Mouse (Mus musculus): Measurements from ENCODE around the gene Gtpbp3. TPM values are rescaled to one million over a fixed set of nuclear protein-coding genes. Genes with fewer than 3 reads are reported as not detected.

The Gtpbp3 gene
- polyA plus RNA-seq (2014; fragmentation: Nextera tagmentation; extraction: Ambion mirVana), result 5.3 and 6.8 TPM in 2 replicates

- peak; percentile 66 for ATAC-seq (ENCODE audit: low read depth)
Observed at GRCm38 (mm10) chr8:71487691-71488445, at the start of gene Gtpbp3. Gene Gtpbp3, plus strand, starts transcription at chr8:71488103.

GRCm38 (mm10) chr8:71441404-71441803 is 46.5 kb upstream of the Gtpbp3 start:
- DNase-seq (ENCODE audit: low spot score) (peak; percentile 77), ATAC-seq (ENCODE audit: low read depth) (no peak)
- Histone ChIP-seq H3K36me3 (ENCODE audit: control insufficient read depth, insufficient read depth, low read length) (no peaks in the 10 kb centered on the region), H3K4me3 (ENCODE audit: low read depth, low read length) (no peak overlapping the region), H3K27ac (replicated peaks; ENCODE audit: low read depth, low read length) (no peak overlapping the region), H3K4me2 (ENCODE audit: low read depth, low read length) (no peak overlapping the region), H3K9me3 (ENCODE audit: control insufficient read depth, low read length) (no peaks in the 10 kb centered on the region), H3K27me3 (replicated peaks; ENCODE audit: control insufficient read depth, insufficient read depth, low read length) (peaks cover 6% of the 10 kb centered on the region; the same call in 1 of the 2 replicates), H3K4me1 (ENCODE audit: control insufficient read depth, insufficient read depth, low read length) (no peaks in the 10 kb centered on the region), H3K9ac (ENCODE audit: low read depth, low read length) (no peak overlapping the region)
- WGBS, result under 1% methylated on average over 7 of the region's 7 CpGs

More at GRCm38 (mm10) chr8:71487691-71488445, at the start of gene Gtpbp3:
- H3K9ac ChIP-seq (ENCODE audit: low read depth, low read length), result peak within 1 kb of the TSS; percentile 79
- H3K9me3 ChIP-seq (ENCODE audit: control insufficient read depth, low read length), result no peaks in the 10 kb centered on the region
- peaks cover 16% of the 10 kb centered on the region for H3K4me1 ChIP-seq (ENCODE audit: control insufficient read depth, insufficient read depth, low read length)
- H3K4me2 ChIP-seq (ENCODE audit: low read depth, low read length), result peak within 1 kb of the TSS; percentile 99
- peaks cover 31% of the 10 kb centered on the region for H3K36me3 ChIP-seq (ENCODE audit: control insufficient read depth, insufficient read depth, low read length)
- peak; percentile 93 for DNase-seq (ENCODE audit: low spot score)
- no peaks in the 10 kb centered on the region for H3K27me3 ChIP-seq (replicated peaks; ENCODE audit: control insufficient read depth, insufficient read depth, low read length)
- peak within 1 kb of the TSS; percentile 89 for H3K27ac ChIP-seq (replicated peaks; ENCODE audit: low read depth, low read length)
- peak within 1 kb of the TSS; percentile 78 for H3K4me3 ChIP-seq (ENCODE audit: low read depth, low read length)
- under 1% methylated on average over 23 of the region's 33 CpGs for WGBS

GRCm38 (mm10) chr8:71445096-71445495 is 42.8 kb upstream of the Gtpbp3 start:
- Histone ChIP-seq H3K9ac (ENCODE audit: low read depth, low read length) (no peak overlapping the region), H3K36me3 (ENCODE audit: control insufficient read depth, insufficient read depth, low read length) (no peaks in the 10 kb centered on the region), H3K4me1 (ENCODE audit: control insufficient read depth, insufficient read depth, low read length) (no peaks in the 10 kb centered on the region), H3K9me3 (ENCODE audit: control insufficient read depth, low read length) (no peaks in the 10 kb centered on the region), H3K27me3 (replicated peaks; ENCODE audit: control insufficient read depth, insufficient read depth, low read length) (peaks cover 6% of the 10 kb centered on the region; the same call in 1 of the 2 replicates), H3K4me2 (ENCODE audit: low read depth, low read length) (no peak overlapping the region), H3K4me3 (ENCODE audit: low read depth, low read length) (no peak overlapping the region), H3K27ac (replicated peaks; ENCODE audit: low read depth, low read length) (no peak overlapping the region)
- DNase-seq (ENCODE audit: low spot score), result no peak
- ATAC-seq (ENCODE audit: low read depth), result no peak
- WGBS, result 72% methylated on average over 7 of the region's 7 CpGs

GRCm38 (mm10) chr8:71451337-71451736 is 36.6 kb upstream of the Gtpbp3 start:
- Histone ChIP-seq H3K4me3 (ENCODE audit: low read depth, low read length) (no peak overlapping the region), H3K9ac (ENCODE audit: low read depth, low read length) (no peak overlapping the region), H3K36me3 (ENCODE audit: control insufficient read depth, insufficient read depth, low read length) (no peaks in the 10 kb centered on the region), H3K27ac (replicated peaks; ENCODE audit: low read depth, low read length) (no peak overlapping the region), H3K9me3 (ENCODE audit: control insufficient read depth, low read length) (no peaks in the 10 kb centered on the region), H3K4me2 (ENCODE audit: low read depth, low read length) (no peak overlapping the region), H3K27me3 (replicated peaks; ENCODE audit: control insufficient read depth, insufficient read depth, low read length) (no peaks in the 10 kb centered on the region), H3K4me1 (ENCODE audit: control insufficient read depth, insufficient read depth, low read length) (no peaks in the 10 kb centered on the region)
- 63% methylated on average over 4 of the region's 4 CpGs for WGBS
- ATAC-seq (ENCODE audit: low read depth) (no peak), DNase-seq (ENCODE audit: low spot score) (no peak)

- whole genome bisulfite sequencing, result 47% methylated on average over 10 of the region's 11 CpGs
- H3K27ac ChIP-seq (replicated peaks; ENCODE audit: low read depth, low read length), result no peak overlapping the region
- no peak overlapping the region for H3K4me2 ChIP-seq (ENCODE audit: low read depth, low read length)
- no peak overlapping the region for H3K4me3 ChIP-seq (ENCODE audit: low read depth, low read length)
- H3K36me3 ChIP-seq (ENCODE audit: control insufficient read depth, insufficient read depth, low read length), result 0 out of 2 replicates have a peak, but pooled peaks cover 2% of the 10 kb centered on the region
- H3K9ac ChIP-seq (ENCODE audit: low read depth, low read length), result no peak overlapping the region
- H3K27me3 ChIP-seq (replicated peaks; ENCODE audit: control insufficient read depth, insufficient read depth, low read length), result no peaks in the 10 kb centered on the region
- no peak for ATAC-seq (ENCODE audit: low read depth)
- no peaks in the 10 kb centered on the region for H3K9me3 ChIP-seq (ENCODE audit: control insufficient read depth, low read length)
- no peaks in the 10 kb centered on the region for H3K4me1 ChIP-seq (ENCODE audit: control insufficient read depth, insufficient read depth, low read length)
- DNase-seq (ENCODE audit: low spot score), result no peak
Observed at GRCm38 (mm10) chr8:71451777-71452176, 36.1 kb upstream of the Gtpbp3 start.

GRCm38 (mm10) chr8:71452669-71453068 is 35.2 kb upstream of the Gtpbp3 start:
- 69% methylated on average over 2 of the region's 2 CpGs for WGBS
- H3K9me3 ChIP-seq (ENCODE audit: control insufficient read depth, low read length), result no peaks in the 10 kb centered on the region
- H3K4me2 ChIP-seq (ENCODE audit: low read depth, low read length), result no peak overlapping the region
- no peak overlapping the region for H3K27ac ChIP-seq (replicated peaks; ENCODE audit: low read depth, low read length)
- peaks cover 8% of the 10 kb centered on the region; the same call in 1 of the 2 replicates for H3K36me3 ChIP-seq (ENCODE audit: control insufficient read depth, insufficient read depth, low read length)
- no peak overlapping the region for H3K9ac ChIP-seq (ENCODE audit: low read depth, low read length)
- H3K4me3 ChIP-seq (ENCODE audit: low read depth, low read length), result no peak overlapping the region
- peak; percentile 55; the same call in 1 of the 2 replicates for ATAC-seq (ENCODE audit: low read depth)
- peak; percentile 51 for DNase-seq (ENCODE audit: low spot score)
- no peaks in the 10 kb centered on the region for H3K27me3 ChIP-seq (replicated peaks; ENCODE audit: control insufficient read depth, insufficient read depth, low read length)
- no peaks in the 10 kb centered on the region for H3K4me1 ChIP-seq (ENCODE audit: control insufficient read depth, insufficient read depth, low read length)

- 84% methylated on average over 8 of the region's 8 CpGs for WGBS
- DNase-seq (ENCODE audit: low spot score), result no peak
- no peak for ATAC-seq (ENCODE audit: low read depth)
- Histone ChIP-seq H3K9me3 (ENCODE audit: control insufficient read depth, low read length) (no peaks in the 10 kb centered on the region), H3K36me3 (ENCODE audit: control insufficient read depth, insufficient read depth, low read length) (peaks cover 28% of the 10 kb centered on the region), H3K9ac (ENCODE audit: low read depth, low read length) (no peak overlapping the region), H3K27me3 (replicated peaks; ENCODE audit: control insufficient read depth, insufficient read depth, low read length) (no peaks in the 10 kb centered on the region), H3K4me3 (ENCODE audit: low read depth, low read length) (no peak overlapping the region), H3K4me1 (ENCODE audit: control insufficient read depth, insufficient read depth, low read length) (no peaks in the 10 kb centered on the region), H3K27ac (replicated peaks; ENCODE audit: low read depth, low read length) (no peak overlapping the region), H3K4me2 (ENCODE audit: low read depth, low read length) (no peak overlapping the region)
Observed at GRCm38 (mm10) chr8:71454668-71455067, 33.2 kb upstream of the Gtpbp3 start.

GRCm38 (mm10) chr8:71456906-71457305 is 31.0 kb upstream of the Gtpbp3 start:
- peaks cover 50% of the 10 kb centered on the region for H3K36me3 ChIP-seq (ENCODE audit: control insufficient read depth, insufficient read depth, low read length)
- H3K27ac ChIP-seq (replicated peaks; ENCODE audit: low read depth, low read length), result no peak overlapping the region
- H3K9me3 ChIP-seq (ENCODE audit: control insufficient read depth, low read length), result no peaks in the 10 kb centered on the region
- H3K4me1 ChIP-seq (ENCODE audit: control insufficient read depth, insufficient read depth, low read length), result no peaks in the 10 kb centered on the region
- H3K4me3 ChIP-seq (ENCODE audit: low read depth, low read length), result no peak overlapping the region
- H3K27me3 ChIP-seq (replicated peaks; ENCODE audit: control insufficient read depth, insufficient read depth, low read length), result no peaks in the 10 kb centered on the region
- no peak overlapping the region for H3K4me2 ChIP-seq (ENCODE audit: low read depth, low read length)
- H3K9ac ChIP-seq (ENCODE audit: low read depth, low read length), result no peak overlapping the region
- WGBS, result 60% methylated on average over 12 of the region's 22 CpGs
- DNase-seq (ENCODE audit: low spot score) (no peak), ATAC-seq (ENCODE audit: low read depth) (no peak)
